Mouse (Mus musculus): ENCODE results near the gene Timeless. TPM values are rescaled to one million over a fixed set of nuclear protein-coding genes. Genes with fewer than 3 reads are reported as not detected.

Gene Timeless
- 27.6 TPM for polyA plus RNA-seq (2017; shearing (Covaris generic))

DNA sequence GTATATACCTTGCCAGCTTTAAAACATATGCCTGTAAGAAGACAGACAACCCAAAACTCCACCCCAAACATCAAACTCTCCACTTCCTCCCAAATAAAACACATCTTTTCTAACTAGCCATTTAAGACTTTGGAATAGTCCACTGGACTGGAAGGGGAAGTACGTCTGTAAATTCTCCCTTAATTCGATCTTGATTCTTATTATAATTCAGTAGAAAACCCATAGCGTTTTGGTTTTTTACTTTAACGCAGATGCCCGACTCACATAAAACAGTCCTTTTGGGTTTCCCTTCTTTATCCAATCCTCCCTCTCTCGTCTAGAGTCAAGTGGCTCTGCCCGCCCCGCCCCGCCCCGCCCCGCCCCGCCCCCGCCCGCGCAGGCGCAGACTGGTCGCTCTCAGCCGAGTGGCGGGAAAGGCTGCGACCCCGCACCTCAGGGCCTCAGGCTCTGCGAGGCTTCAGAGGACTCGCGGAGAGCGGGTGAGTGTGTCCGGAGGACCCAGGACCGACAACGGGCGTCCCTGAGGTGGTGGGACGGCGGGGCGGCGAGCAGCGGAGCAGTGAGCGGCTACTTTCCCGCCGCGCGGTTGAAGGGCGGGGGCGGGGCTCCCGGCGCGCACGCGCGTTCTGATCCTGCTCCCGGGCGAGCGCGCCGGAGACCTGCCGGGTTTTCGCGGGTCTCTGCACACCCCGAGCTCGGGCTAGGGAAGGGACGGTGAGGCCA is at the start of gene Timeless:
TSS of gene Timeless (plus strand) at position 369 of the 723 bp plus-strand sequence.

DNA sequence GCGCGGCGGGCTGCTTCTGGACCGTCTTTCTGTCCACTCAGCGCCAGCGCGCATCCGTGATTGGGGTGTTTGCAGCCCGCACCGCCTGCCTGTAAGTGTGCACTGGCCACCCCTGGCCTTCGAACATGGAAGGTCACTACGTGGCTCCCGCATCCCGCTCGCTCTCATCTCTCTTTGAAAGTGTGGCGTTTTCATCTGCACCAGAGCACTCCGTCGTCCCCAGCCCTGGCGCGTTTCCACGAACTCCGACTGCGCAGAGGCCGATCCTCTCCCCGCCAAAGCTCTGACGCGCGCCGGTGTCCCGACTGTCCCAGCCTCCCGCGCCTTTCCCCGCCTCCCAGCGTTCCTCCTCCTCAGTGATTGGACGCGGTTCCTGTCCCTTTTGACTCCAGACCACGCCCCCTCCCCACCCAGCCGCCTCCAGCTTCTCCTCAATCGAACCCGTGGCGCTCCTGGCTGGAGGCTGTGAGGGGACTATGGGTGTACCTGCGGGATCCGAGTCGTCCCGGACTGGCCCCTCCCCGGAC is 37.8 kb upstream of the Timeless start, which contains the start of gene Gls2:
TSS of gene Gls2 (plus strand) at position 434 of the 527 bp plus-strand sequence.

DNA sequence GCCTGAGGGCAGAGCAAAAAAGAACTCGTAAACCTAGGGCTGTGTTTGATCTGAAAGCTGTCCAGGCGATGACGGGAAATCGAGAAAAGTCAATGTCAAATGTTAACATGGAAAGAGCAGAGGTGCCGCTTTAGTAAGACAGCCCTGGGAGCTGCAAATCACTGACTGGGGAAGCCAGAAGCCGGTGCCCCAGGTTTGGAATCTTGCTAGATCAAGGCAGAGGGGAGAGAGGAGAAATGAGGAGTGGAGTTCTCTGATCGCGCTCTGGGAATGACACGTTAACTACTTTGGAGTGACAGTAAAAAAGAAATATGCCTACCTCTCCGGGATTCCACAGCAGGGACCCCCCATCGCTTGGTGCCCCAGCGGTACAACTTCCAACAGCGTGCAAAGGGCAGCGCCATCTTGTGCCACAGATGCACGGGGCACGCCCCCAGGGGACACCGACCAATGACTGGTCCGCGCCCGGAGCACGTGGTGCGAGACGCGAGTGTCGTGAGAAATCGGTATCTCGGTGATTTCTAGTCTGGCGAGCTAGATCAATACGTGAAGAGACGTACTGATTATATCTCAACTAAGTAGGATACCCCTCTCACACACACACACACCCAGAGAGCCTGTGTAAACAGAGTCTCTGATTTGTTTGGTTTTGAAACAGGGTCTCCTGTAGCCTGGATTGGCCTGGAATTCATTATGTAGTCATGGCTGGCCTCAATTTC is 20.3 kb upstream of the Timeless start, which contains the start of gene Spryd4:
TSS of gene Spryd4 (minus strand) at position 418 of the 719 bp plus-strand sequence.

DNA sequence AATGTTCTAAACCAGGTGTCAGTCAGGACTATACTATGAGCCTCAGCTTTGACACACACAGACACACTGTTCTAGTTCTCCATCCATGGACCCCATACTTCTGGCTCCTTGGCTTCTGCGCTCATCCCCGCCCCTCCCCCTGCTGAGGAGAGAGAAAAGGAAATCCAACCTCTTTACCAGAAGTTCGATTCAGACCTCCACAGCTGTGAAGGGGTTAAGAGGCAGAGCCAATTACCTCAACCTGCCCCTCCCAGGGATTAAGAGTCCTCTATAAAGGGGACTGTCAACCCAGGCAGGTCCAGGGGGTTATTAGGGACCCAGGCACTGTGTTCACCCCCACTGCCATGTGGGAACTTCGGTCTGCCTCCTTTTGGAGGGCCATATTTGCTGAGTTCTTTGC is 6.3 kb upstream of the Timeless start, which contains the start of gene Mip:
TSS of gene Mip (plus strand) at position 301 of the 400 bp plus-strand sequence.

DNA sequence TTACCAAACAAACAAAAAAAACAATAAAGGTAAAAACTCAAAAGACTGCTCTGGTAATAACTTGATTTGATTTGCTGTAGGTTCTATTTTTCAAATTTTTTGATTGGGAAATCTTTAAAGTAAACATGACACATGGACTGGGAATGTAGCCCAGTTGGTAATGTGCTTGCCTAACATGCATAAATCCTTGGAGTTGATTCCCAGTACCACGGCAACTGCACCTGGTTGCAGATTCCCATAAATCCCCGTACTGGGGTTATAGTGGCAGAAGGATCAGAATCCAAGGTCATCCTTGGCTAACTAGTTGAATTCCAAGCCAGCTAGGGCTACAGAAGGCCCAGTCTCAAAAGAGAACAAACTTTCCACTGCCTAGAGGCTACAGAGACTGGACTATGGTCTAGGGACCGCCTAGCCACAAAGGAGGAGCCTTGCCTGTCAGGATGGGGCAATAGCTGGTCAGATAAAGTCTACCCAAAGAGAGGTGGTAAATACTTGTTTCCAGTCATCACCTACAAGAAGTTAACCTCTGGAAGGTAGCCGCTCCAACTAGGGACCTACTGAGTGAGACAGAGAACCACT is 21.9 kb downstream of the Timeless start, which contains the start of gene Apon:
TSS of gene Apon (plus strand) at position 420 of the 579 bp plus-strand sequence.

DNA sequence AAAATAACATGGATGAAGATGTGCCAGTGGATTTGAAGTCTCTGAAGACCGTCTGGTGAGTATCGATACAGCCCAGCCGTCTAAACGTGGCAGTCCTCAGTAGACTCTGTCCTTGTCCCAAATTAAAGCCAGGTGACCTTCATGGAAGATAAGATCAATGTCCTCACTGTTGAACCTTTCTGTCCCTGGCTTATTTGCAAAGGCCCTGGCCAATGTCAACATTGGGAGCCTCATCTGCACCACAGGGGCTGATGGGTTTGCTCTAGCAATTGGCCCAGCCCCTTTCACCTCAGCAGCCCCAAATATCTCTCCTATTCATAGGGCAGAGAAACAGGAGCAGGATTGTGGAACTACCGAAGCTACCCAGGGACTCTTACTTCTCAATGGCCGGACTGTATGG is 36.5 kb downstream of the Timeless start, which contains the start of gene Apof:
TSS of gene Apof (plus strand) at position 301 of the 400 bp plus-strand sequence.

DNA sequence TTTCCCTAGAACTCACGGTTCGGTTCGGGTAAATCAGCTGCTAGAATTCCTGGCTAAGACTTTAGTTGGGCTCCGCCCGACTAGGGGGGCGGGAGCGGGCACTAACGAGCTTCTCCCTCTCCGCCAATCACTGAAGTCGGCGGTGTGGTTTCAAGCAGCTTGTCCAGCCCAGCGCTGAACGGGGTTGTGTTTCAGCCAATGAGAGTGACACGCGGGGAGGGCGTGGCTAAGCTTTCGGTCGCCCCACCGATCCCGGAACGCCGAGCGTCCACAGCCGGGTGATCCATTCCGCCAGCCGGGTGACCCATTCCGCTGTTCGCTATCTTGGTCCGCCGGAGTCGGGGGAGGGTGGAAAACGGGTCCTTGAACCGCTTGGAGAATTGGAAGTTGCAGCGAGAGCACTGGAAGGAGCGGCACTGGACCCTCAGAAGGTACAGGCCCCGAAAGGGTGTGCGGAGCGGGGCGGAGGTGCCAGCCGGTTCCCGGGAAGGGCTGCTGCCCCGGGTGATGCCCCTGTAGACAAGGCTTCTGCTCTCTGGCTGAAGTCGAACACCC is 38.5 kb downstream of the Timeless start, which contains the start of gene Stat2:
TSS of gene Stat2 (plus strand) at position 273 of the 555 bp plus-strand sequence.

DNA sequence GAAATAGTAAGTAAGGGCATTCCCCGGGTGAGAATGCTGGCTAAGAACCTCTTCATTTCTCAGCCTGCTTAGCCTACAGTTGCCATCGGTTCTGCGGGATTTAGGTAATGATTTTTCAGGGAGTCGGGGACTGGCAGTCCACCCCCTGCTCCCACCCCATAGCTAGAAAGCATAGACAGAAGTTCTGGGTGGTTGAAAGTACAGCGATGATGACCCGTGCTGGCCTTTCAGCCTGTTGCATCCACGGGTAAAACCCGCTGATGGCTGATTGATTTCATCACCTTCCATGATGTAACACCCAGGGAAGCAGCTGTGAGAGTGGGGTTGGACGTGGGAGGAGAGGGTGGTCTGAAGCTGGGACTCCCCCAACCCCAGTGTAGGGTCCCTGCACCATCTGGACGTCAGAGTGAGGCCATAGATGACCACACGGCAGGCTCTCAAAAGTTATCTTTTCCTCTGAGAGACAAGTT is 66.9 kb downstream of the Timeless start, which contains the start of gene Il23a:
TSS of gene Il23a (minus strand) at position 51 of the 470 bp plus-strand sequence.

Other genes starting within 250 kb of the Timeless start
- gene Hsd17b6, start 224.5 kb upstream of the Timeless start, polyA plus RNA-seq (2017; shearing (Covaris generic)), result not detected
- gene Prim1, start 216.9 kb upstream of the Timeless start, polyA plus RNA-seq (2017; shearing (Covaris generic)), result 20.1 TPM
- gene Naca, start 196.5 kb upstream of the Timeless start, polyA plus RNA-seq (2017; shearing (Covaris generic)), result 504 TPM
- gene Ptges3, start 173.1 kb upstream of the Timeless start, polyA plus RNA-seq (2017; shearing (Covaris generic)), result 96.7 TPM
- 1,266 TPM for gene Atp5b, start 148.8 kb upstream of the Timeless start, polyA plus RNA-seq (2017; shearing (Covaris generic))
- gene Baz2a, start 140.5 kb upstream of the Timeless start, polyA plus RNA-seq (2017; shearing (Covaris generic)), result 88.0 TPM
- 35.0 TPM for gene Rbms2, start 51.8 kb upstream of the Timeless start, polyA plus RNA-seq (2017; shearing (Covaris generic))
- 0.48 TPM for gene Gls2, start 37.6 kb upstream of the Timeless start, polyA plus RNA-seq (2017; shearing (Covaris generic))
- 15.4 TPM for gene Spryd4, start 20.3 kb upstream of the Timeless start, polyA plus RNA-seq (2017; shearing (Covaris generic))
- gene Mip, start 6.2 kb upstream of the Timeless start, polyA plus RNA-seq (2017; shearing (Covaris generic)), result not detected
- not detected for gene Apon, start 22.0 kb downstream of the Timeless start, polyA plus RNA-seq (2017; shearing (Covaris generic))
- gene Apof, start 36.6 kb downstream of the Timeless start, polyA plus RNA-seq (2017; shearing (Covaris generic)), result not detected
- gene Stat2, start 38.5 kb downstream of the Timeless start, polyA plus RNA-seq (2017; shearing (Covaris generic)), result 92.9 TPM
- gene Il23a, start 66.7 kb downstream of the Timeless start, polyA plus RNA-seq (2017; shearing (Covaris generic)), result not detected
- gene Pan2, start 71.3 kb downstream of the Timeless start, polyA plus RNA-seq (2017; shearing (Covaris generic)), result 54.5 TPM
- gene Cnpy2, start 90.4 kb downstream of the Timeless start, polyA plus RNA-seq (2017; shearing (Covaris generic)), result 151 TPM
- gene Cs, start 105.7 kb downstream of the Timeless start, polyA plus RNA-seq (2017; shearing (Covaris generic)), result 200 TPM
- gene Coq10a, start 136.9 kb downstream of the Timeless start, polyA plus RNA-seq (2017; shearing (Covaris generic)), result 12.5 TPM
- gene Ankrd52, start 145.1 kb downstream of the Timeless start, polyA plus RNA-seq (2017; shearing (Covaris generic)), result 2.0 TPM
- gene Slc39a5, start 169.2 kb downstream of the Timeless start, polyA plus RNA-seq (2017; shearing (Covaris generic)), result 0.71 TPM
- gene Nabp2, start 179.4 kb downstream of the Timeless start, polyA plus RNA-seq (2017; shearing (Covaris generic)), result 130 TPM
- 58.1 TPM for gene Rnf41, start 179.6 kb downstream of the Timeless start, polyA plus RNA-seq (2017; shearing (Covaris generic))
- 143 TPM for gene Smarcc2, start 227.2 kb downstream of the Timeless start, polyA plus RNA-seq (2017; shearing (Covaris generic))

Data from inflammation-experienced regulatory T-cells, adult 16 weeks (primary cell).